Mouse (Mus musculus): ENCODE data around the gene Alk.

The Alk gene

DNA sequence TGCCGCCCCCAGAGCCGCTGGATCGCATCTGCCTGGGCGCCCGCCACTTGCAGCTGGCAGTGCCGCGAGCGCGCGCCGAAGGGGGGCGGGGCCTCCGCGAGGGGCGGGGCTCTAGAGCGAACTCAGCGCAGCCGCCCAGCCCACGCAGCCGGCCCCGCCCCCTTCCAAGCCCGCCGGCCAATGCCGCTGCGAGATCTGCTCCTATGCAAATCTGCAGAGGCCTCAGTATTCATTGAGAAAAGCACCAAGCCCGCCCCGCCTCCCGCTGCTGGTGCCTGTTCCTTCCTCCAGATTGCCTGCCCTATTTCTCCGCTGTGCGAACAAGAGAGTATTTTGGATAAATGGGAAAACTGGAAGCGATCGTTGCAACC lies at the start of gene Alk:
TSS of gene Alk (minus strand) at position 18 of the 371 bp plus-strand sequence.
- peak; percentile 69 to 84 for DNase-seq (ENCODE audit: low spot score in 2 of 2)

GRCm38 (mm10) chr17:72652801-72653200 lies 48.4 kb upstream of the Alk start:
- DNase-seq (ENCODE audit: low spot score in 2 of 2): no peak

- no peak for DNase-seq (ENCODE audit: low spot score in 2 of 2)
Observed at GRCm38 (mm10) chr17:72648607-72649217, 44.3 kb upstream of the Alk start.

GRCm38 (mm10) chr17:72646167-72646566 lies 41.7 kb upstream of the Alk start:
- peak; percentile 72 to 75 for DNase-seq (ENCODE audit: low spot score in 2 of 2)

GRCm38 (mm10) chr17:72640095-72640494 lies 35.7 kb upstream of the Alk start:
- no peak for DNase-seq (ENCODE audit: low spot score in 2 of 2)

GRCm38 (mm10) chr17:72639400-72639799 lies 35.0 kb upstream of the Alk start:
- DNase-seq (ENCODE audit: low spot score in 2 of 2): no peak

DNA sequence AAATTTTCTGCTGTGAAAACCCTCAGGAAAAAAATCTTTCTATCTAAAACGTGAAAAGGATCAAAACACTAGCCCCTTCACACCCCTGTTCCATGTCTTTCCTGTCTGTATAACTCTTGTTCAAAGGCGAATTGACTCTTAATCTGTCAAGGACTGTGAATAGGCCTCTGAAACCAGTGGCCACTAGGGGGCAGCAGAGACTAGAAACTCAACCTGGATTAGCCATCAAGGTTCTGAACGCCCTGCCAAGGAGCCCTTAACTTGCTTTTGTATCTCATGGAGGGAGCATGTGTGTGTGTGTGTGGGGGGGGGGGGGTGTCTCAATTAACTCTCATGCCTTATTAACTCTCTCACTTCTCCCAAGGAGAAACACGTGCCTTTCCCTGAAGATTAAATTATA lies 1.8 kb upstream of the Alk start:
- DNase-seq (ENCODE audit: low spot score in 2 of 2): peak; percentile 84 to 85

DNA sequence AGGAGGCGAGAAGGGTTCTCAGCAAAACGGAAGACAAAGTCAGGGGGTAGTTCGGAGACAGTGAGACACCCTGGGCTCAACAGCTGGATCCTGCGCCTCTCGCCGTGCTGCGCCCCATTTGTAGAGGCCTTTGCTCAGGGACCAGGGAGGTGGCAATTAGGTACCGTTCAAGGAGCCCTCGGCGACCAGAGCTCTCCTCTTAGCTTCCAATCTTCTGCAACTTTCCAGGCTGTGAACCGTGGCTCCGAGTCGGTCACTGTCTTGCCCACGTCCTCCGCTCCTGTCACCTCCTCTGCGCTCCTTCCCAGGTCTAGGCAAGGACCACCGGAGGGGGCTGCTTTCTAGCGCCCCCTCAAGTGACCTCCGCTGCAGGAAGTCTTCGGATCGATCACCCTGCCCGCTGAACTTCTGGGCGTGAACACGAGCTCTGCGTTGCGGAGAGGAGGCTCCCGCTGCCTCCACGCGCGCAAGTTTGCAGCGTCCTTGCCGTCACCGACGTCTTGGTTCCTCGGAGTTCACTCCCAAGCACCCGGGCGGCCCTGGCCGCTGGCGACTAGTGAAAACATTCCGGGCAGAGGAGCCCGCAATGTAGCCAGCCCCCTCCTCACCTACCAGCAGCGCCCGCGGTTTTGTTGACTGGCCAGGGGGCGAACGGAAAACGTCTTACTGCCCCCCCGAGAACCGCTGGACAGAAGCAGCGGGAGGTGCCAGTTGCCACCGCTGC lies 379 bp downstream of the Alk start:
- DNase-seq (ENCODE audit: low spot score in 2 of 2): peak in 1 of 2 experiments; percentile 1

DNA sequence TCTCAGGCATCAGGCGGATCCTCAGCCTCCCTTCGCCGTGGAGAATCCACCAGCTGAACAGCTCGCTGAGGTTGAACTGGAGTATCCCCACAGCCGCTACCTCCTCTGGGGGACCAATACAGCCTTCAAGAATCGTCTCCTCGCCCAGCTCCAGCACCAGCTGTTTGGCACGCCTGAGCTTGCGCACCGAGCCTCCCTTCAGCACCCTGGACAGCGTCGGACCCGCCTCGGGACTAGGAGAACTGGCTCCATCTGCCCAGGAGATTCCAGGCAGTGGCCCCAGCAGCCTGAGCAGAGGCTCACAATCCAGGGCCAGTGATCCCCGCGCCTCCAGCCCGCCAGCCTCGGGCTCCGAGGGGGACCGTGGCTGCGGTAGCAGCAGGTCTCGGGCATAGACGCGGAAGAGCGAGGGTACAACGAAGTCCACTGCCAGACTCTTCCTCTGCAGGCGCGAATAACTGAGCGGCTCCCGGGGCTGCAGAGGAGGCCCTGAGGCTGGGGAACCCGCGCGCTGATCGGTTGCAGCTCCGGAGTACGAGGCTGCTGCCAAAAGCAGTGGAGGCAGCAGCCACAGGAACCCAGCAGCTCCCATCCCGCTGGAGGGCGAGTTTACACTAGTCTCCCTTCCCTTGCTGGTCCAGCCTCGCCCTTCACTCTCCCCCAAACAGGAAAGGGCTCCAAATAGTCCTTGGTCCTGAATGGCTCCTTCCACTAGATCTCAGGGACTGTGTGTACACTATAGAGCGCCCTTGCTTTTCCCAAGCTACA lies 1.1 kb downstream of the Alk start:
- peak; percentile 70 to 80 for DNase-seq (ENCODE audit: low spot score in 2 of 2)

DNA sequence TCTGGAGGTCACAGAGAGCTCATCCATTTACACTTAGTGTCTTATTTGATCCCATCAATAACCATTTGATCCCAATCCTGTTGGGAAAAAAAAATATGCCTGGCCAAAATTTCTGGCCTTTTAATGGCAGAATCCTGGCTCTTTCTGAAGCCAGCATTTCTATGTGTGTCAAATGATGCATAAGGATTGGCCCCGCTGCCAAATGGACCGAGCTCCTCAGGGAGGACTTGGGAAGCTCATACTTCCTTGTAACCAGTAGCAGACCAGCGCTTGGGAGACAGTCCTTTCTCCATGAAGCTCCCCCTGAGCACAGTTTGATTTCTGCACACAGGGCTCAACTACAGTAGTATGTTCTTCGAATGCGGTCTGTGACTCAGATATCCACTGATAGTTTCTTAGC lies 3.6 kb downstream of the Alk start:
- no peak for DNase-seq (ENCODE audit: low spot score in 2 of 2)

DNA sequence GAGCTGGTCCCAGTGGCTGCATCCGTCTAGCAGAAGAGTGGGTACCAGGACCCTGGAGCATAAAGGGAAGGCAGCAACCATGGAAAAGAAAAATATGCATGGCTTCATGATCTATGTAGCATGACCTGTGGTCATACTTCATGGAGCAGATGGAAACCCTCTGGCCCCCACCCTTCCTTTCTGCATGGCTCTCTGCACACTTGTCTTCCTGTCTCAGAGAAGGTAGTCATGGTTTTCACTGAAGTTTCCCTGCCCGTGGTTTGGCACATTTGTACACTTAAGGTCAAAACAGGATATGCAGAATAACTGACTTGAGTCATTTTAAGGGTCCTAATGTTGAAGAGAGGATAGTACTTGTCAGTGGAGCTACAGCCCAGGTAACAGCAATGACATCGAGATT lies 16.8 kb downstream of the Alk start:
- no peak for DNase-seq (ENCODE audit: low spot score in 2 of 2)

- no peak for DNase-seq (ENCODE audit: low spot score in 2 of 2)
Observed at GRCm38 (mm10) chr17:72580142-72580541, 24.3 kb downstream of the Alk start.

- no peak for DNase-seq (ENCODE audit: low spot score in 2 of 2)
Observed at GRCm38 (mm10) chr17:72579321-72579720, 25.1 kb downstream of the Alk start.

DNA sequence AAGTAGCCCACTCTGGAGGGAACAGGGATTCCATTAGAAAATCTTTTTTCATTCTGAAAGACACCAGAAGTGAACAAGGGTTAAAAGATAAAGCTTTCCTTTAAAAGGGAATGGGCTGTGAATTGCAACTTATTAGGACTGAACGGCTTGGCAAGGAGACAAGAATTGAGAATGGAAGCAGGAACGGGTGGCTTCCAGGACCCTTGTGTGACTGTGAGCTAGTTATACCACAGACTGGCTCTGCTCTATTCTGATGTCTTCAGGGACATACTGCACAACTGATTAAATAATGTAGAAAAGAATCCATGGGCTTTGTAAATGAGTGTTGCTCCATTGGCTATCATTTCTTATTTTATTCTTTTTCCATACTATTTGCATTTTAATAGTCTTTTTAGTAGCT lies 33.0 kb downstream of the Alk start:
- DNase-seq (ENCODE audit: low spot score in 2 of 2): no peak

- DNase-seq (ENCODE audit: low spot score in 2 of 2): no peak
Observed at GRCm38 (mm10) chr17:72569491-72569890, 34.9 kb downstream of the Alk start.

GRCm38 (mm10) chr17:72563423-72563822 lies 41.0 kb downstream of the Alk start:
- no peak for DNase-seq (ENCODE audit: low spot score in 2 of 2)

DNA sequence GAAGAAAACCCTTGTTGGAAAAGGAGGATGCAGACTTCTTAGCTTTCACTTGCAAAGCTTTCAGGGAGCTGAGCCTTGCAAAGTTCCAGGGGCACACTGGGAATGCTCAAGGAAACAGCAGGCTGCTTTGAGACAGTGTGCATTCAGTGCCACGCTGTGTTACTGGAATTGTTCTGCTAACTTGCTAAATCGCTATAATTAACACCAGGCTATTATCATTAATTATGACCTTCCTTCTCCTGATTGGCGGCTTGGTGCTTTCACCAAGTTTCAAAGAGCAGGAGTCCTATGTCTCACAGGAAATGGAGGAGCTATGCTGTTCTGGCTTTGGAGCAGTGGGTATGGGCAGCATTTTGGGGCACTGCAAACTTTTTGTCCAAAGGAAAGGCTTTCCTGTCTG lies 43.0 kb downstream of the Alk start:
- no peak for DNase-seq (ENCODE audit: low spot score in 2 of 2)

- DNase-seq (ENCODE audit: low spot score in 2 of 2): no peak
Observed at GRCm38 (mm10) chr17:72560771-72561170, 43.7 kb downstream of the Alk start.

GRCm38 (mm10) chr17:72557029-72557735 lies 47.2 kb downstream of the Alk start:
- no peak for DNase-seq (ENCODE audit: low spot score in 2 of 2)

GRCm38 (mm10) chr17:72546274-72546673 lies 58.2 kb downstream of the Alk start:
- DNase-seq (ENCODE audit: low spot score in 2 of 2): no peak

DNA sequence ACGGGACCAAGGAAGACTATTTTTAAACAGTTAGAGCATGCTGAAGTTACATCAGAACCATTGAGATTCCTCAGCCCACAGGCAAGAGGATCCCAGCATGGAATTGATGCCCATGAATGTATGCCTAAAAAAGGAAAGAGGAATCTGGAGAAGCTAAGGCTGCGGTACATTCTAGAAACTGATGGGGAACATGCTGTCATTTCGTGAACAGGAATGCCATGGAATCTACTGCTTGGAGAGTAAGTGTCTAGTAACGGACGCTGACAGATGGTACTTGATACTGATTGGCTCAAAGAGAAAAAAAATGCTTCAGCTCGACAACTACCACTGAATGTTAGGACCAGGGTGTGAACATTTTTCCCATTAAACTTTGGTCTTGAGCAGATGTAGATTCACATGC lies 69.1 kb downstream of the Alk start:
- no peak for DNase-seq (ENCODE audit: low spot score in 2 of 2)

GRCm38 (mm10) chr17:72532266-72532665 lies 72.2 kb downstream of the Alk start:
- no peak for DNase-seq (ENCODE audit: low spot score in 2 of 2)

All from urinary bladder, postnatal 36 days (tissue).